Mouse (Mus musculus) heart, adult 2 months (tissue): ENCODE measurements around the gene Git2. TPM values are rescaled to one million over a fixed set of nuclear protein-coding genes. Genes with fewer than 3 reads are reported as not detected.
A peak's percentile ranks its signal among the peaks of the same experiment; 100 is the strongest.

Source experiments
- DNase-seq, 2 experiments: peaks; one replicate each; pipeline ENCODE4 v3.0.0; 2021
- H3K27ac ChIP-seq: fragments of 200-600 bp; 2 replicates; pipeline ENCODE4 v1.8.1; 2022
- H3K27me3 ChIP-seq: fragments of 200-500 bp; 2 replicates; pipeline ENCODE4 v1.6.1; 2012; ENCODE audit warnings: mild to moderate bottlenecking, low read length, inconsistent platforms, mixed read lengths; ENCODE audit not compliant: control insufficient read depth, insufficient read depth
- H3K36me3 ChIP-seq: fragments of 200-500 bp; 2 replicates; pipeline ENCODE4 v1.6.1; 2012; ENCODE audit warnings: low read length, inconsistent platforms; ENCODE audit not compliant: control insufficient read depth, insufficient read depth
- H3K4me1 ChIP-seq: fragments of 200-500 bp; 2 replicates; pipeline ENCODE4 v1.6.1; 2011; ENCODE audit warnings: low read length; ENCODE audit not compliant: control insufficient read depth, insufficient read depth
- H3K4me3 ChIP-seq: fragments of 200-600 bp; 2 replicates; pipeline ENCODE4 v1.8.1; 2022
- H3K79me2 ChIP-seq: fragments of 200-500 bp; replicated peaks from 2 replicates; pipeline ENCODE4 v1.6.1; 2012; ENCODE audit warnings: mild to moderate bottlenecking, inconsistent platforms, low read length, moderate library complexity, mixed read lengths; ENCODE audit not compliant: control insufficient read depth, insufficient read depth
- H3K9ac ChIP-seq: fragments of 200-500 bp; 2 replicates; pipeline ENCODE4 v1.6.1; 2012; ENCODE audit warnings: low read depth, mild to moderate bottlenecking, control low read depth, inconsistent platforms, low read length, mixed read lengths
- CTCF ChIP-seq: fragments of 200-600 bp; IDR thresholded peaks from 2 replicates; pipeline ENCODE4 v1.8.1; 2022; ENCODE audit warnings: antibody characterized with exemption, mild to moderate bottlenecking, moderate library complexity
- EP300 ChIP-seq: fragments of 200-500 bp; IDR thresholded peaks from 2 replicates; pipeline ENCODE4 v1.6.1; 2011; ENCODE audit warnings: low read depth, low read length, control low read depth; ENCODE audit not compliant: insufficient read depth
- POLR2A ChIP-seq: fragments of 200-500 bp; IDR thresholded peaks from 2 replicates; pipeline ENCODE4 v1.6.1; 2011; ENCODE audit warnings: mild to moderate bottlenecking, low read depth, low read length, control low read depth; ENCODE audit not compliant: insufficient read depth
- WGBS: fragments of 180-500 bp; shearing (Covaris S2); methylation state at CpG from one replicate; pipeline ENCODE4 v1.1.7; 2018; 5-methylcytosine and 5-hydroxymethylcytosine counted together
- intact Hi-C: fragments of 180-260 bp; cut with DNase I; formaldehyde crosslinking; loops from one replicate; pipeline ENCODE4 v1.15.1; 2025
- polyA plus RNA-seq: library from polyadenylated mRNA; depleted of rRNA; stranded (reverse); fragments of >200 nt; gene quantifications from 2 replicates; pipeline ENCODE4 v1.2.3, GENCODE M21; 2012
- total RNA-seq, 2 experiments: library from RNA; stranded (reverse); gene quantifications; 2 replicates each; pipeline ENCODE4 v1.2.3; 2021

The Git2 gene
- total and polyA plus RNA-seq, 3 experiments: 27.6 to 32.6 (median 28.7) TPM

DNA sequence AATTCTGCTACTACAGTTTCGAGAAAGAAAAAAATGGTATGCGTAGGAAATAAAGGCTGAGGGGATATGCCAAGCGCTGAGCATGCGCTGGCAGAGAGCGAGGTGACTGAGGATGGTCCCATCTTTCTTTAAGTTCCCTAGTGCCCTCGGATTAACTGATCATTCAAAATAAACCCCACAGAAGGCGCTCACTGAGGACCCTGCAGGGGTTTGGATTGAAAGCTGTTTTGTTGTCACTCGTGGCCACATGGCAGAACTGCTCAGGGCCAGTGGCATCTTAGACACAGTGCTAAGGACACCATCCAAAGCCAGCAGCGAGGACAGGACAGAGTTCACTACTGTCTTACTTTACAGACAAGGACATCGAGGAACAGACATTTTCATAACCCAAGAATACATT lies 25.0 kb downstream of the Git2 start:
- H3K27ac ChIP-seq: no peak overlapping the region
- intact Hi-C loops: no loop called here
- H3K4me1 ChIP-seq: no peaks in the 10 kb centered on the region
- no peaks in the 10 kb centered on the region for H3K36me3 ChIP-seq
- TF ChIP-seq POLR2A (no peak), EP300 (no peak), CTCF (no peak)
- 93% methylated on average over 10 of the region's 10 CpGs for WGBS
- no peaks in the 10 kb centered on the region for H3K27me3 ChIP-seq
- H3K4me3 ChIP-seq: no peak overlapping the region
- no peak overlapping the region for H3K9ac ChIP-seq
- H3K79me2 ChIP-seq: no peaks in the 10 kb centered on the region
- no peak for DNase-seq

DNA sequence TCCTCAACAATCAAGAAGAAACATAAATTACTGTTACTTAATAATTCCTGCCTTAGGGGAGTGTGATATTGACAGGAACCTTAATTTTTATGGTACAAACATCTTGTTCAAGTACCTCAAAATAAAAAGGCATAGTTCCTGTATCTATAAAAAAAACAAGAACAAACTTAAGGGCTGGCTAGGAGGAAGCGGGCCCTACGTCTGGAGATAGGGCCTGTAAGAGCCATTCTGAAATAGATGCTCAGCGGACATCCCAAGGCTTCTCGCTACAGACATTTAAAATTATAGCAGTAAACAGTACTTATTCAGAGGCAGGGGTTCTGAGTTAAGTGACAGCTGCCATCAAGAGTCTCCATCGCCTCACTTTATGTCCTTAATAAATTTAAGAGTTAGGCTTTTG lies 27.8 kb downstream of the Git2 start:
- Histone ChIP-seq H3K27ac (no peak overlapping the region), H3K27me3 (no peaks in the 10 kb centered on the region), H3K4me3 (no peak overlapping the region), H3K79me2 (no peaks in the 10 kb centered on the region), H3K4me1 (no peaks in the 10 kb centered on the region), H3K9ac (no peak overlapping the region), H3K36me3 (no peaks in the 10 kb centered on the region)
- WGBS: 96% methylated on average over 5 of the region's 5 CpGs
- TF ChIP-seq POLR2A (no peak), EP300 (no peak), CTCF (no peak)
- intact Hi-C loops: no loop called here
- no peak for DNase-seq

DNA sequence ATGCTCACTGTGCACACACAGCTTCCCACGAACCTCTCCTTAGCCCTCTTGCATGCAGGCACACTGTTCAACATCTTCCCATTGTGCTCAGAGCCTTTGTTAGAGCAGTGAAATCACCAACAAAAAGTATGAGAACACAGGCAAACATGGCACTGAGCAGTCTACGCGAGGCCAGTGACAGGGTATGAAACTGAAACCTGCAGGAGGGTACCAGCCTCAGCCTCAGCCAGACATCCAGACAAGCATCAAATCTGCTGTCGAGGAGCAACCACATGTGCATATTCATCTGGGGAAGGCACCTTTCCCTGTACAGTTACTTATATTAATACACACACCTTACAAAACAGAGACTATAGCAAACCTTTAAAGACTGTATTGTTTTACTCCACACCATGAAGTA lies 28.4 kb downstream of the Git2 start:
- H3K27me3 ChIP-seq: no peaks in the 10 kb centered on the region
- no peak for DNase-seq
- H3K36me3 ChIP-seq: no peaks in the 10 kb centered on the region
- H3K79me2 ChIP-seq: no peaks in the 10 kb centered on the region
- no peak overlapping the region for H3K9ac ChIP-seq
- intact Hi-C loops: no loop called here
- no peaks in the 10 kb centered on the region for H3K4me1 ChIP-seq
- H3K4me3 ChIP-seq: no peak overlapping the region
- no peak for TF ChIP-seq CTCF
- no peak for TF ChIP-seq EP300
- TF ChIP-seq POLR2A: no peak
- 80% methylated on average over 4 of the region's 4 CpGs for WGBS
- H3K27ac ChIP-seq: no peak overlapping the region

DNA sequence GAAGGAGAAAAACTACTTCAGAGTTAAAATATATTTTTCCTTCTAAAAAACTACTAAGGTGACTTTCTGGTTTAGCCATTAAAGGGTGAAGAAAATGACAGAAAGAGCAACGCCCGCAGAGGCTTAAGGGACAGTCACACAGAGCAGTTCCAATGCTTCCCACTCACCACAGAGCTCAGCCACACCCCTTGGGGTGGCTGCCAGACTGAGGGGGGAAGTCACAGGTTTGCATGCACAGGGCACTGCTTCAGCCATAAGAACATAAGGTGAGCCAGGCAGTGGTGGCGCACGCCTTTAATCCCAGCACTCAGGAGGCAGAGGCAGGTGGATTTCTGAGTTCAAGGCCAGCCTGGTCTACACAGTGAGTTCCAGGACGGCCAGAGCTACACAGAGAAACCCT lies 29.7 kb downstream of the Git2 start:
- Histone ChIP-seq H3K4me3 (no peak overlapping the region), H3K9ac (no peak overlapping the region), H3K27ac (no peak overlapping the region), H3K4me1 (no peaks in the 10 kb centered on the region), H3K36me3 (no peaks in the 10 kb centered on the region), H3K27me3 (no peaks in the 10 kb centered on the region), H3K79me2 (no peaks in the 10 kb centered on the region)
- DNase-seq: peak; percentile 53 to 55
- TF ChIP-seq POLR2A (no peak), EP300 (no peak), CTCF (no peak)
- 52% methylated on average over 5 of the region's 5 CpGs for WGBS
- intact Hi-C loops: no loop called here

DNA sequence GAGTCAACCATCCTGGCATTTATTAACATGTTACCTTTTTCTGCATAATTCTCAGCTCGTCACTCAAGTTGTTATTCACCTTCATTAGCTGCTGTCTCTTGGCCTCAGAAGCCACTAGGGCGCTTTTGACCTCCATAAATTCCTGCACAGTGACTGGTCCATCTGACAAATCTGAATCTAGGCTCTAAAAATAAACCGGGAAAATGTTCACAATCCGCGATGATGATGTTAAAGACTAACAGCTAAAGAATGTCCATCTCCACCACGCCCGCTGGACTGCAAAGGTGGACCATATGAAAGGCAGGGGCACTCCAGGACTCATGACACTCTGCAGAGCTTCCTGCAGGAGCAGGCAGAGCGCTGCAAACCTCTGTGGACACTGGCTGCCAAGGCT lies 31.6 kb downstream of the Git2 start:
- no peaks in the 10 kb centered on the region for H3K79me2 ChIP-seq
- peaks cover 4% of the 10 kb centered on the region for H3K4me1 ChIP-seq
- no peak overlapping the region for H3K4me3 ChIP-seq
- no peak for TF ChIP-seq POLR2A
- TF ChIP-seq CTCF: no peak
- no peak for TF ChIP-seq EP300
- H3K9ac ChIP-seq: no peak overlapping the region
- 83% methylated on average over 8 of the region's 8 CpGs for WGBS
- H3K36me3 ChIP-seq: no peaks in the 10 kb centered on the region
- no peak for DNase-seq
- H3K27me3 ChIP-seq: no peaks in the 10 kb centered on the region
- intact Hi-C loops: no loop called here
- no peak overlapping the region for H3K27ac ChIP-seq

DNA sequence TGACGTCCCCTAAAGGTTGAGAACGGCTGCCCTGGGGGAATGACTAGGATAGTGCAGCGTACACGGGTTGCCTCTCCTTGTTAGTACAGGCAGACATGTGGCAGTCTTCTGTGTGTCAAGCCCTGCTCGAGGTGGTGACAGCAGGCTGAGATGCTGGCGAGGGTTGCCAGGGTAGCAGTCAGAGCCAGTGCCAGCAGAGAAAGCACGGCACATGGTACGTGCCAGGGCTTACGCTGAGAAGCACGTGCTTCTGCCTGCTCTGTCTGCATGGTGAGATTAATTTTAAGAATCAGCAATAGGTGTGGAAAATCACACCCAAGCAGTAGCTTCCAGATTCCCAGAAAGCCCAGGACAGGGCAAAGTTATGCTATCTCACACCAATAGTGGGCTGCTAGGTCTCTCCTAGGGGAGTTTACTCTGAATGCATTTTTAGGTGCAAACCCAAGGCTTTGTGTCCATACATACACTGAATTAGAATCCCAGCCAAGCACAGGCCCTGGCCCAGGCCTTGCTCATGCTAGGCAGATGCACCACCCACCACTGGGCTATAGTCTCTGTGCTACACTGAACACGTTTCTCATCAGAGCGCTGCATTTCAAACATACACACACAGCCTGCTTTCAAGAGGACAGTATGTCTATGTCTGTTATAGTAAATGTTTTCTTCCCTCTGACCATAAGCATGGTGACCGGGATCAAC lies 32.2 kb downstream of the Git2 start:
- Histone ChIP-seq H3K79me2 (no peaks in the 10 kb centered on the region), H3K27me3 (no peaks in the 10 kb centered on the region), H3K36me3 (peaks cover 1% of the 10 kb centered on the region; the same call in 1 of the 2 replicates), H3K4me3 (no peak overlapping the region), H3K4me1 (peaks cover 8% of the 10 kb centered on the region), H3K27ac (no peak overlapping the region), H3K9ac (no peak overlapping the region)
- TF ChIP-seq EP300 (peak; percentile 92), CTCF (peak; percentile 24), POLR2A (no peak)
- WGBS: 65% methylated on average over 13 of the region's 13 CpGs
- intact Hi-C loops: no loop called here
- peak; percentile 68 to 84 for DNase-seq
